Mouse (Mus musculus): ENCODE results near the gene Pcdh11x. TPM values are rescaled to one million over a fixed set of nuclear protein-coding genes. Genes with fewer than 3 reads are reported as not detected.

Gene Pcdh11x
- polyA plus RNA-seq, 1 experiment from 2014 or later, result 41.3 TPM

Other genes with a start within 250 kb of the Pcdh11x start
- not detected in 2 replicates for gene H2afb3, start 22.8 kb downstream of the Pcdh11x start, polyA plus RNA-seq (2014; fragmentation: Nextera tagmentation; extraction: Ambion mirVana)